Mouse (Mus musculus): Measurements from ENCODE around the gene Trim29.

Trim29 gene

DNA sequence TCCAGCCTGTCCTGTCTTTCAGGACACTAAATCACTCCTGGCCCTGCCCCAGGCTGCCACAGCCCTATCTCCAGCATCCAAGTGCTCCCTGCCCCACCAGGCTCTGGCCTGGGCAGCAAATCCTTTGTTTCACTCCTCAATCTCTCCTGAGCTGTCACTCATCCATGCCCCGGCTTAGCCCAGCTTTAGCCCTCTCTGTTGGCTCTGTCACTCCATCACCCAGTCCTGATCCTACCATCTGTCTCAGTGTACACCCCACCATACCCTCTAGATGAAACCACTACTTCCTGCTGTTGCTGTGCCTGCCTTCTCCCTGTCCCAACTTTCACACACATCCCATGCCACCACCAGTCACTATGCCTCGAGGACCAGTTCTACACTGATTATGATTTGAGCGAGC lies 73.8 kb downstream of the Trim29 start:
- DNase-seq (ENCODE audit: low spot score in 2 of 2), result no peak
